ENCODE assay signal across 12 mouse cellular contexts in genomic region chr13:21495080-21495479, GRCm38 (mm10). TPM values are rescaled to one million over a fixed set of nuclear protein-coding genes. Genes with fewer than 3 reads are reported as not detected.
A peak's percentile ranks its signal among the peaks of the same experiment; 100 is the strongest.
DNase-seq lines count a peak whose midpoint lies in the region; ATAC-seq and TF ChIP-seq lines count a peak whose summit lies in the region.
"Had no signal": no experiment of that assay in that cellular context is flagged by ENCODE, and none has a peak within 500 bp of the region (broad histone marks: within the 10 kb centered on the region; RNA-seq: fewer than 3 reads in every experiment).

AK157302 (plus strand) TSS chr13:21495223.

- H3K9ac ChIP-seq in midbrain, embryonic 16.5 days (ENCODE audit: low read depth, low read length): no peak within 1 kb of the TSS
- H3K9ac ChIP-seq: hindbrain, embryonic 12.5 days; limb, embryonic 12.5 days had no signal

- peak; percentile 11 for DNase-seq in adrenal gland, adult 2 months
- DNase-seq in adrenal gland, postnatal 4 days (ENCODE audit: low spot score in 2 of 2): no peak
- DNase-seq in left cerebral cortex, adult 2 months (ENCODE audit: extremely low spot score in 1 of 2, low spot score in 2 of 2): no peak
- no peak for DNase-seq in left cerebral cortex, adult 9 months (ENCODE audit: low spot score in 2 of 2)
- no peak for DNase-seq in gastrocnemius, postnatal 36 days
- no peak for DNase-seq in left cerebral cortex, postnatal 25 days (ENCODE audit: low spot score in 2 of 2)
- no peak for DNase-seq in urinary bladder, postnatal 14 days (ENCODE audit: low spot score)
- DNase-seq: lung, postnatal 10 days had no signal

- H3K36me3 ChIP-seq in midbrain, embryonic 16.5 days (ENCODE audit: control insufficient read depth, insufficient read depth, low read length): no peaks in the 10 kb centered on the region
- H3K36me3 ChIP-seq: hindbrain, embryonic 12.5 days; limb, embryonic 12.5 days had no signal

- no peak for TF ChIP-seq CTCF in left cerebral cortex, adult 2 months (IDR thresholded peaks at IDR 0.05)

- no peak within 1 kb of the TSS for H3K27ac ChIP-seq in left cerebral cortex, adult 2 months
- no peak within 1 kb of the TSS for H3K27ac ChIP-seq in midbrain, embryonic 16.5 days (ENCODE audit: low read length)
- H3K27ac ChIP-seq: hindbrain, embryonic 12.5 days; limb, embryonic 12.5 days had no signal

- H3K9me3 ChIP-seq in midbrain, embryonic 16.5 days (replicated peaks; ENCODE audit: control insufficient read depth, low read length, poor library complexity, severe bottlenecking): no peaks in the 10 kb centered on the region
- H3K9me3 ChIP-seq: hindbrain, embryonic 12.5 days; limb, embryonic 12.5 days had no signal

- ATAC-seq in midbrain, embryonic 16.5 days: no peak
- ATAC-seq: forebrain, embryonic 14.5 days had no signal

- H3K4me2 ChIP-seq in midbrain, embryonic 16.5 days (ENCODE audit: low read length): no peak within 1 kb of the TSS
- H3K4me2 ChIP-seq: hindbrain, embryonic 12.5 days; limb, embryonic 12.5 days had no signal

- H3K4me3 ChIP-seq in left cerebral cortex, adult 2 months: no peak within 1 kb of the TSS
- H3K4me3 ChIP-seq in midbrain, embryonic 16.5 days (ENCODE audit: low read depth, low read length): no peak within 1 kb of the TSS
- H3K4me3 ChIP-seq: hindbrain, embryonic 12.5 days; limb, embryonic 12.5 days had no signal

- intact Hi-C loops in left cerebral cortex, adult 2 months (cut with DNase I): no loop called here
- intact Hi-C loops in gastrocnemius, postnatal 36 days (cut with DNase I): no loop called here
- intact Hi-C loops in left cerebral cortex, postnatal 25 days (cut with DNase I): no loop called here

- 97% methylated on average over 18 of the region's 21 CpGs for WGBS in midbrain, embryonic 16.5 days

- no peaks in the 10 kb centered on the region for H3K4me1 ChIP-seq in midbrain, embryonic 16.5 days (ENCODE audit: control insufficient read depth, insufficient read depth, low read length)
- H3K4me1 ChIP-seq: hindbrain, embryonic 12.5 days; limb, embryonic 12.5 days had no signal

- no peaks in the 10 kb centered on the region for H3K27me3 ChIP-seq in midbrain, embryonic 16.5 days (ENCODE audit: control insufficient read depth, insufficient read depth, low read depth, low read length)
- H3K27me3 ChIP-seq: hindbrain, embryonic 12.5 days; limb, embryonic 12.5 days had no signal

RNA-seq across cellular contexts. Expression of gene AK157302, which starts in this region (rescaled TPM):
- 10 to 100 TPM; 13.3 to 14.2 TPM for total RNA-seq in adrenal gland, adult 2 months (2021)
- 0.09 TPM in 1 of 2 replicates, not detected in the other for polyA plus RNA-seq in adrenal gland, adult 2 months (2012; rRNA removed)
- 1 to 10 TPM; 9.0 to 10.0 TPM for total RNA-seq in adrenal gland, postnatal 4 days (2021)
- total RNA-seq in left cerebral cortex, adult 2 months (2021): 10 to 100 TPM; 21.9 to 22.8 TPM
- total RNA-seq in gastrocnemius, postnatal 36 days (2021): 10 to 100 TPM; 21.6 to 22.8 TPM
- total RNA-seq in left cerebral cortex, postnatal 25 days (2021): 10 to 100 TPM; 21.6 to 23.1 TPM
- polyA plus RNA-seq in midbrain, embryonic 16.5 days (2015; fragmentation: Nextera tagmentation; extraction: Ambion mirVana): 0.43 and 0.56 TPM in 2 replicates
